Mouse (Mus musculus) stomach, embryonic 16.5 days (tissue): ENCODE data around the gene Olfr665. TPM values are rescaled to one million over a fixed set of nuclear protein-coding genes. Genes with fewer than 3 reads are reported as not detected.
"Not testable (repeated sequence)": the region's sequence is repeated elsewhere in the genome, so short reads cannot be mapped to it uniquely, and the experiment has no call there.

Source experiments
- ATAC-seq: fragments of 200-750 bp; cut with Nextera tagmentation; 2 replicates; pipeline ENCODE4 v1.8.0; 2017; ENCODE audit warnings: moderate number of reproducible peaks, moderate TSS enrichment; ENCODE audit not compliant: insufficient read depth, low FRiP score
- H3K27ac ChIP-seq: fragments of 300-500 bp; sonication (generic); 2 replicates; pipeline ENCODE4 v1.5.1; 2014; ENCODE audit warnings: low read length
- H3K27me3 ChIP-seq: fragments of 300-500 bp; sonication (generic); 2 replicates; pipeline ENCODE4 v1.6.1; 2014; ENCODE audit warnings: low read length, control low read depth, mixed read lengths; ENCODE audit not compliant: control insufficient read depth, insufficient read depth
- H3K36me3 ChIP-seq: fragments of 300-500 bp; sonication (generic); 2 replicates; pipeline ENCODE4 v1.6.1; 2014; ENCODE audit warnings: low read length; ENCODE audit not compliant: control insufficient read depth, insufficient read depth
- H3K4me1 ChIP-seq: fragments of 300-500 bp; sonication (generic); 2 replicates; pipeline ENCODE4 v1.6.1; 2014; ENCODE audit warnings: low read length, control low read depth, mixed read lengths; ENCODE audit not compliant: control insufficient read depth, insufficient read depth
- H3K4me2 ChIP-seq: fragments of 300-500 bp; sonication (generic); 2 replicates; pipeline ENCODE4 v1.6.1; 2014; ENCODE audit warnings: low read depth, low read length, mixed read lengths
- H3K4me3 ChIP-seq: fragments of 300-500 bp; sonication (generic); replicated peaks from 2 replicates; pipeline ENCODE4 v1.5.1; 2014; ENCODE audit warnings: mild to moderate bottlenecking, low read length
- H3K9ac ChIP-seq: fragments of 300-500 bp; sonication (generic); 2 replicates; pipeline ENCODE4 v1.6.1; 2014; ENCODE audit warnings: low read length
- H3K9me3 ChIP-seq: fragments of 300-500 bp; sonication (generic); replicated peaks from 2 replicates; pipeline ENCODE4 v1.6.1; 2016; ENCODE audit warnings: low read length, control low read depth; ENCODE audit not compliant: control insufficient read depth
- WGBS: fragments of 180-500 bp; shearing (Covaris S2); extraction: QIAGEN DNeasy Blood & Tissue Kit; methylation state at CpG from one replicate; pipeline ENCODE4 v1.1.7; 2014; 5-methylcytosine and 5-hydroxymethylcytosine counted together
- polyA plus RNA-seq: library from polyadenylated mRNA; unstranded; fragments of >200 nt; fragmentation: Nextera tagmentation; extraction: Ambion mirVana; gene quantifications from 2 replicates; pipeline ENCODE4 v1.2.1, GENCODE M21; 2015

The Olfr665 gene
- not detected in 2 replicates for polyA plus RNA-seq

- ATAC-seq: no peak
- H3K4me2 ChIP-seq: no peak within 1 kb of the TSS
- no peaks in the 10 kb centered on the region for H3K4me1 ChIP-seq
- no peaks in the 10 kb centered on the region for H3K9me3 ChIP-seq
- no peak within 1 kb of the TSS for H3K4me3 ChIP-seq
- no peak within 1 kb of the TSS for H3K27ac ChIP-seq
- H3K36me3 ChIP-seq: no peaks in the 10 kb centered on the region
- 51% methylated on average over 1 of the region's 1 CpGs for WGBS
- H3K9ac ChIP-seq: no peak within 1 kb of the TSS
- no peaks in the 10 kb centered on the region for H3K27me3 ChIP-seq
Observed at GRCm38 (mm10) chr7:104877731-104878130, at the start of gene Olfr665. Gene Olfr665, plus strand, starts transcription at chr7:104878031.

- Histone ChIP-seq H3K27ac (no peak within 1 kb of the TSS), H3K4me1 (no peaks in the 10 kb centered on the region), H3K9ac (no peak within 1 kb of the TSS), H3K27me3 (no peaks in the 10 kb centered on the region), H3K36me3 (no peaks in the 10 kb centered on the region), H3K4me2 (no peak within 1 kb of the TSS), H3K9me3 (no peaks in the 10 kb centered on the region), H3K4me3 (no peak within 1 kb of the TSS)
- WGBS: 53% methylated on average over 1 of the region's 1 CpGs
- ATAC-seq: no peak
Observed at GRCm38 (mm10) chr7:104842503-104842902, 35.3 kb upstream of the Olfr665 start, which contains the start of gene Usp17lb. Gene Usp17lb, minus strand, starts transcription at chr7:104842603.

GRCm38 (mm10) chr7:104843731-104844287, 34.0 kb upstream of the Olfr665 start:
- Histone ChIP-seq H3K27ac (no peak overlapping the region), H3K4me1 (no peaks in the 10 kb centered on the region), H3K4me3 (no peak overlapping the region), H3K36me3 (no peaks in the 10 kb centered on the region), H3K27me3 (no peaks in the 10 kb centered on the region), H3K9me3 (no peaks in the 10 kb centered on the region), H3K4me2 (no peak overlapping the region), H3K9ac (no peak overlapping the region)
- 70% methylated on average over 1 of the region's 1 CpGs for WGBS
- ATAC-seq: no peak

GRCm38 (mm10) chr7:104851546-104851945, 26.3 kb upstream of the Olfr665 start:
- H3K4me3 ChIP-seq, H3K4me1 ChIP-seq, H3K27ac ChIP-seq, H3K9me3 ChIP-seq, H3K4me2 ChIP-seq, ATAC-seq, H3K36me3 ChIP-seq, H3K9ac ChIP-seq, H3K27me3 ChIP-seq: not testable (repeated sequence)
- 84% methylated on average over 2 of the region's 2 CpGs for WGBS

GRCm38 (mm10) chr7:104855248-104855750, 22.5 kb upstream of the Olfr665 start:
- Histone ChIP-seq H3K4me2 (no peak overlapping the region), H3K4me3 (no peak overlapping the region), H3K9me3 (no peaks in the 10 kb centered on the region), H3K9ac (no peak overlapping the region), H3K4me1 (no peaks in the 10 kb centered on the region), H3K27ac (no peak overlapping the region), H3K36me3 (no peaks in the 10 kb centered on the region), H3K27me3 (no peaks in the 10 kb centered on the region)
- 78% methylated on average over 3 of the region's 3 CpGs for WGBS
- no peak for ATAC-seq

- not testable (repeated sequence) for ATAC-seq, H3K27me3 ChIP-seq, H3K4me3 ChIP-seq, H3K27ac ChIP-seq, H3K4me1 ChIP-seq, H3K9ac ChIP-seq, H3K36me3 ChIP-seq, H3K4me2 ChIP-seq, H3K9me3 ChIP-seq
- 75% methylated on average over 2 of the region's 2 CpGs for WGBS
Observed at GRCm38 (mm10) chr7:104856709-104857108, 21.1 kb upstream of the Olfr665 start, which contains the start of gene Usp17la. Gene Usp17la, plus strand, starts transcription at chr7:104857009.

GRCm38 (mm10) chr7:104857683-104858082, 20.1 kb upstream of the Olfr665 start:
- no peak overlapping the region for H3K4me3 ChIP-seq
- H3K36me3 ChIP-seq: no peaks in the 10 kb centered on the region
- H3K4me1 ChIP-seq: no peaks in the 10 kb centered on the region
- WGBS: 74% methylated on average over 1 of the region's 1 CpGs
- ATAC-seq: no peak
- H3K27ac ChIP-seq: no peak overlapping the region
- H3K4me2 ChIP-seq: no peak overlapping the region
- H3K27me3 ChIP-seq: no peaks in the 10 kb centered on the region
- no peak overlapping the region for H3K9ac ChIP-seq
- H3K9me3 ChIP-seq: no peaks in the 10 kb centered on the region

- H3K9me3 ChIP-seq: no peaks in the 10 kb centered on the region
- H3K27me3 ChIP-seq: no peaks in the 10 kb centered on the region
- no peak overlapping the region for H3K4me3 ChIP-seq
- H3K4me1 ChIP-seq: no peaks in the 10 kb centered on the region
- H3K27ac ChIP-seq: no peak overlapping the region
- 76% methylated on average over 3 of the region's 3 CpGs for WGBS
- H3K9ac ChIP-seq: no peak overlapping the region
- no peaks in the 10 kb centered on the region for H3K36me3 ChIP-seq
- no peak overlapping the region for H3K4me2 ChIP-seq
- no peak for ATAC-seq
Observed at GRCm38 (mm10) chr7:104861381-104861780, 16.4 kb upstream of the Olfr665 start.

GRCm38 (mm10) chr7:104895852-104896251, 18.0 kb downstream of the Olfr665 start, which contains the start of gene Olfr666:
Gene Olfr666, minus strand, starts transcription at chr7:104895952.
- no peak for ATAC-seq
- H3K4me2 ChIP-seq: no peak within 1 kb of the TSS
- H3K36me3 ChIP-seq: no peaks in the 10 kb centered on the region
- no peak within 1 kb of the TSS for H3K9ac ChIP-seq
- H3K27me3 ChIP-seq: no peaks in the 10 kb centered on the region
- H3K4me1 ChIP-seq: no peaks in the 10 kb centered on the region
- H3K27ac ChIP-seq: no peak within 1 kb of the TSS
- H3K4me3 ChIP-seq: no peak within 1 kb of the TSS
- 84% methylated on average over 2 of the region's 2 CpGs for WGBS
- H3K9me3 ChIP-seq: no peaks in the 10 kb centered on the region
